Mouse (Mus musculus) lung, postnatal 10 days (tissue): ENCODE measurements around the gene Inhbe.

ENCODE experiments used
- DNase-seq: peaks from one replicate; pipeline ENCODE4 v3.0.0; 2021

The Inhbe gene

DNA sequence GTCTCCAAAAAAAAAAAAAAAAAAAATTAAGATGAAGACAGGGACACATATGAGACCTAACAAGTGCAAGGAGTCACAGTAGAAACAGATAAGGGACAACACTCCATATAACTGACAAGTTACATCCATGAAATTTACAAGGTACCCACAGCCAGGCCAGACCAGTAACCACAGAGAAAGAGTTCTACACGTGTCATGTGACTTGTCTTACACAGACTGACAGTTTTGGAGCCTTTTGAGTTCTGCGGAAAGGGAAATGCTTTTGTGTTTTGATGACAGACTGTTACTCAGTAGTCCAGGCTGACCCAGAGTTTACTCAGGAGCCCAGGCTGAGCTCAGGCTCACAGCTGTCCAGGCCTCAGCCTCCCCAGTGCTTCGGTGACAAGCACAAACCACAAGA is 11.2 kb downstream of the Inhbe start:
- no peak for DNase-seq

DNA sequence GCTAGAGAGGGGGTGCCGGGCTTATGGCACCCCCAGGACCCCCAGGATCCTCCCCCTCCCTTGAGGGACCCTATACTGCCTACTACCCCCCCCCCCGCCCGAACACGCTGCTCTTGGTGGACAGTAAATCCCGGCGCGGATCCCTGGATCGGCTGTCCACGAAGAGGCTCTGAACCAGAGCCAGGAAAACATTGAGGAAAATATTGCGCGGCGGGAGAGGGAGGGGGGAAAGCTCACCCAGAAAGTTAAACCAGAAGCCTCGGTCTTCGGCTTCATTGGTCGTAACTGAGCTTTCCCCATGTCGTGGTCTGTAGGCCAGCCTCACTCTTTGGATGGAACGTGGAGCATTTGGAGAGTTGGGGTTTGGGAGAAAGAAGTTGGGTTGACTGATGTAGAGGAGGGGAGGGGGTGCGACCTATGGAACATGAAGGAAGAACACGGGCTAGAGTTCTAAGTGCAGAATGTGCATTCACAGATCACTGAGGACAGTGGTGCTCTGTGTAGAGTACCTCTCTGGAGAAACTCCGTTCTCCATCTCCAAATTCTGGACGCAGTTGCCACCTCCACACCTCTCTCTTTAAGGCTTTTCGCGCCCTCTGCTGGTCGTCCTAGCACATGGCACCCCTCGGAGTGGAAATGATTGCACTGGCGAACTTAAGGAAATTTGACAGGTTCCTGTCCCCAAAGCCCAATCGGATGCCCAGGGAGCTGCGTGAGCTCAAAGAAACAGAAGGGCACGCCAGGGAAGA is 12.1 kb downstream of the Inhbe start, which contains the start of gene Gli1:
Gene Gli1 (minus strand): TSS at position 84 of the 749 bp plus-strand sequence.
- DNase-seq: peak; percentile 94

DNA sequence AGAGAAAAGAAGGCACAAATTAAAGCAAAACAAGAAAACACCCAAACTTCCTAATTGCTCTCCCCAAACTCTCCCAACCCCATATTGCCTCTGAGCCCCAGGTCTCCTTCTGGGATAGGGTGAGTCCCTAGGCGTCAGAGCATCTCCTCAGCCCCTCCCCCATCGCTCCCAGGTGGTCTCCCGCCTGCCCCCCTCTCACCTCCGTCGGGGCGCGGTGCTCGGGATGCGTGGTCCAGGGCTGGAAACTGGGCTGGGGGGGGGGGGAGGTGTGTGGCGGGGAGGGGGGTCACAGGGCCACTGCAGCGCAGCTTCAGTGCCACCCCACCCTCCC is 12.9 kb downstream of the Inhbe start:
- DNase-seq: no peak

DNA sequence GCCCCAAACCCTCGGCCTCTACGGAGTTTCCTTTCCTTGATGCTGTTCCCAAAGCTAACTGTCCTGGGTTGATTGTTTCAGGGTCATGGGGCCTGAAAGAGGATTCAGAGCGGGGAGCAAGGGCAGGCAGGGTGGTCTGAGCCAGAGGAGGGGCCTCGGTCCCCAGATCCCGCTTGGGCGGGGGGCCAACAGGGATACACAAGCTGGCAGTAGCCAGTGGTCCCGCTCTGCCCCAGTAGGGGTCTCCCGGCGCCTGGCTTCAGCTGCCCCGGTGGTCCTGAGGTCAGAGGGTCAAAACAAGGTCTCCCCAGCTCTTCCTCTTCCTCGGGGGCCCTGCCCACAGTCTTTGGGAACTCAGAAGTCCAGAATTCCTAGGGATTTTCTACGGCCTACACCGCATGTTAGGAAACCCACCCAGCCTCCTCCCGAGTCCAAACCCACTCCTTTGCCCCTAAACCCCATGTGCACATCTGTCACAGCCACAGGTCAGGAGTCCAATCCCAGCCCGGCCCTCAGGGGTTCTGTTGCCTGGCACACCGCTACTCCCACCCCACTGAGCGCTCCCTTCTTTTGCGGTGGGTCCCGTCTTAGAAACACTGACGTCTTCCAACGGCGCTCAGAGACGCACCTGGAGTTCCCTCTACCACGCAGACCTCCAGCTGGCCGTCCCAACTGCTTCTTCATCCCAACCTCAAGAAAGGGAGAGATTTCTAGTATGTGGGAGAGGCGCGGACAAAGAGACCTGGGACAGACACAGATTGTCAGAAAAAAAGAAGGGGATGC is 13.4 kb downstream of the Inhbe start:
- peak; percentile 52 for DNase-seq

DNA sequence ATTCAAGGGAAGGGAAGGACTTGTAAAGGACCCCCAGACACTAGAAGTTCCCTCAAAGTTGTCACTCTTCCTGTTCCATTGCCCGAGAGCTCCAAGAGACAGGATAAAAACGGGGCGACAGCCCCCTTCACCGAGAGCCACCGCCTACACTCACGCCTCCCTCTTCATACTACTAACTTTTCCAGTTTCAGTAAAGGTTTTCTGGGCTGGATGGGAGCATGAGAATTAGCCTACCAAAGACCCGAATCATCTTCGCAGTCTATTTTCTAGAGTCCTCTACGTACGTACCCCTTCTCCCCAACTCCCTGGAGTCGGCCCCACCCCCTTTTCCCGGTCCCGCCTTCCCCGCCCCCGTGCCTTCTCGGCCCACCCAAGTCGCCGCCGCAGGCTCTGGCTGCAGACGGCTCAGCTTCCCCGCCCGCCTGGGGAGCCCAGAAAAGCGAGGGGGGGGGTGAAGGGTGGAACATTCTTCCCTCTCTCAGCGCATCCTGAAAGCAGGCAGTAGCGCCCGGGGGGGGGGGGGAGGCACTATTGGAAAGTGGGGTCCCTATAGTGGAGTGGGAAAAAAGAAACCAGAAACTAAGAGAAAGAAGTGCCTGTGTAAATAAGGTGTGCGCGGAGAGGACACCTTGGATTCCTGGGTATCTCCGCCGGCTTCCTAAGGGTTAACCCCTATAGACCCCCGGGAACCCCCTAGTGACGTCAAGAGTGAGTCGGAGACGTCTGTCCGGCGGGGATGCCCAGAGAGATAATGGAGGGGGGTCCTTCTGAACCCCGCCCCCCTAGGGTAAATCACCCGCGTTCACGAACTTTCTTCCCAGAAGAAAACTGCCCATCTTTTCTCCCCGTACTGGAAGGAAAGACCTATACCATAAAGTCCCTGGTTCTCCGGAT is 14.3 kb downstream of the Inhbe start:
- peak; percentile 80 for DNase-seq

DNA sequence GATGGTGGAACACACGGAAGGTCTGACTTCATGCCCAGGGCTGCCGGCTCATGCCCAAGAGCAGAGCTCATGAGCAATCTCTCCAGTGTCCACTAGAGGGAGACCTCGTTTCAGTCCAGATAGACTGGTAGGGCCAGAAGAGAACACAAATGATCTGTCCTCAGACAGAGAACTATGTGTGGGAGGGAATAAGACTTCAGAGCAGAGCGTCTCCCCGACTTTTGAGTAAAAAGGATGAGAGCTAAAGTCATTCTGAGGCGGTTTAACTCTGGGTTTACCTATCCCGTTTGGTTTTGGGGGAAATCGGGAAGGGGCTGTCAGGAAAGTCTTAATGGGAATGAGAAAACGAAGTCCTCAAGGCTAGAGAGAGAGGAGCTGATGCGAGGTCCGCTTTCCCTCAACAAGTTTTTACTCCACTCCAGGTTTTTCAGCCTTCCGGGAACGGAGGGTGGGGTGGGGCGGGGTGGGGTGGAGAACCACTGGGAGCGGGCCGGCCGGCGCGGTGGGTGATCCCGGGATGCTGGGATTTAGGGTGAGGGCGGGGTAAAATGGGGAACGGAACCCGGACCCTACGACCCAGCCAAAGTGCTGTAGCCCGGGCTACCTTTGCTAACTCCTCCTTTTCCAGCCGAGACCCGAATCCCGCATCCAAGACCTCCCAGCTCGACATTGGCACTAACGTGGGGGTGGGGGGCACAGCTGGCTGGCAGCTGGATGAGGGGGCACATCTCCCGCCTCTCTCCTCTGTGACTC is 15.1 kb downstream of the Inhbe start:
- peak; percentile 94 for DNase-seq

DNA sequence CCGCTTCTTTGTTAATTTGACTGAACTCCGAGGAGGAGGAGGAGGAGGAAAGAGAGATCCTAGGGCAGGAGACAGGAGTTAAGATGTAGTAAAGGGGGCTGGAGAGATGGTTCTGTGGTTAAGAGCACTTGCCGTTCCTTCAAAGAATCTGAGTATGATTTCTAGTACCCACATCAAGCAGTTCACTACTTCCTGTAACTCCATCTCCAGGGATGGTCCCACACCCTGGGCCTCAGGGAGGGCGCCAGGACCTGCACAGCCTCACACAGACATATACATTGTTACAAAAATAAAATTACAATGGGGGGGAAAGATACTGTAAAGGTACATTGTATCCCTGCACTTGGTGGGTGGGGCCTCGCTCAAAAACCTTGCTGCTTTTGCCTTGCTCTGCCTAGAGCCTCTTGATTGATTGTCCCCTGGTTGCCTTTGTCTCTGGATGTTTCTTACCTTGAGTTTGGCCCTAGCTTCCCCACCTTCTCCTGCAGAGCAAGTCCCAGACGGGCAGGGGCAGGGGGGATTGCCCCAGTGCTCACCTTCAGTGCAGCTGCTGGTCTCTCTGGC is 16.6 kb downstream of the Inhbe start:
- DNase-seq: no peak

DNA sequence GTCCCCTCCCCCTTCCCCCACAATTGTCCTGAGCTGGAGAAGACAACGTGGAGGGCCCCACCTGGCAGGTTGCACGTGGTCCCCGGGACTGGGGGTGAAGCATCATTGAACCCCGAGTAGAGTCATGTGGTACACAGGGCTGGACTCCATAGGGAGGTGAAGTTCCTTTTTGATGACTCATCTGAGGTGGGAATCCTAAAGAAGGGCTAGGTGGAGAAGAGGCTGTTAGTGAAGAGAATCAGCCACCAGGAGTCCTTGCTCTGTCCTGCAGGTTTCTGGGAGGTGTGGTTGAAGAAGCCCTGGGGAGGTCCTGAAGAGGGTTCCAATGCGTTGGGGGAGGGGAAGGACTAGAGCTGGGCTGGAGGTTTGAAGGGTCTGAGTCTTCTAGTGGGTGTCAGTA is 17.3 kb downstream of the Inhbe start:
- no peak for DNase-seq

DNA sequence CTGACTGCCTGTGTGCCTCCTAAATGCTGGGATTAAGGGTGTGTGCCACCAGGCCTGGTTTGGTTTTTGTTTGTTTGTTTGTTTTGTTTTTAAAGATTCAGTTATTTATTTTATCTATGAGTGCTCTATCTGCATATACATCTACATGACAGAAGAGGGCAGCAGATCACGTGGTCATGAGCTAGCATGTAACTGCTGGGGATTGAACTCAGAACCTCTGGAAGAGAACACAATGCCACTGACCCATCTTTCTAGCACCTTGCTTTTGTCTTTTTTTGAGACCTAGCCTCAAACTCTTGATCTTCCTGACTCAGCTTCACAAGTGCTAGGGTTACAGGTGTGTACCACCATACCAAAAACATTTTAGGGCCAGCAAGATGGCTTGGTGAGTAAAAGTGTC is 18.9 kb downstream of the Inhbe start:
- no peak for DNase-seq

DNA sequence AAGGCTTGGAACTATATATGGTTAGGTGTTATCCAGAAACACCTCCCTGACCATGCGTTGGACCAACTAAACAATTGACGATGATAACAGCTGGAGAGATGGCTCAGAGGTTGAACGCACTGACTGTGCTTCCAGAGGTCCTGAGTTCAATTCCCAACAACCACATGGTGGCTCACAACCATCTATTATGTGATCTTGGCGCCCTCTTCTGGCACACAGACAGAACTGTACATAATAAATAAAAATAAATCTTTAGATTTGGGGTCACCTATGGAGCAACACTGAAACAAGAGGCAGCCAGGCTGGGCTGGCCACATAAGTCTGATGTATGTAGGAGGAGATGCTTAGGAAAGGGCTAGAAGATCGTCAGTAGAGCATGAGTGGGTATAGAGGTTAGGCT is 21.1 kb downstream of the Inhbe start:
- no peak for DNase-seq

DNA sequence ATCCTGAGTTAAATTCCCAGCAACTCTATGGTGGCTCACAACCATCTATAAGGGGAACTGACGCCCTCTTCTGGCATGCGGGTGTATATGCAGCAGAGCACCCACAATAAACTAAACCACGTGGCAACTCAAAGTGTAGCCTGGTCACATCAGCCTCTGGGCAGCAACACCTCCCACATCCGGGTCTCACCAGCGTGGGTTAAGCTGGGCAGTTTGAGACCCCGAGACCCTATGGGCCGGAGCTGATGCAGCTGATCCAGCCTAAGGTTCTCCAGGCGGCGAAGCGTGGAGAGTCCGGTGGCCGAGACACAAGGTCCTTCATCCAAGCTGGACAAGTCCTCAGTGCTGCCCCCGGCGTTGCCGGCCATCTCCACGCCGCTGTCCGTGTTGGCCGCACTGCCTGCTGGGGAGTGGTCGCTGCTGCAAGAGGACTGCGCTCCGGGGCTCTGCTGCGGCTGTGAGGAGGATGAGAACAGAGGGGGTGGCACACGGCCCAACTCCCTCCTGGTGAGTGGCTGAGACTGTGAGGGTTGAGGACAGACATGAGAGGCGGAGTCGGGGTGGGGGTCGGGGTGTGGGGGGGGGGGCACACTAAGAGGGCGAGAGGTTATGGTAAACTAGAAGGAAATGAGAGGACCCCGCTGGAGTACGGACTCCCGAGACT is 21.9 kb downstream of the Inhbe start:
- DNase-seq: no peak

DNA sequence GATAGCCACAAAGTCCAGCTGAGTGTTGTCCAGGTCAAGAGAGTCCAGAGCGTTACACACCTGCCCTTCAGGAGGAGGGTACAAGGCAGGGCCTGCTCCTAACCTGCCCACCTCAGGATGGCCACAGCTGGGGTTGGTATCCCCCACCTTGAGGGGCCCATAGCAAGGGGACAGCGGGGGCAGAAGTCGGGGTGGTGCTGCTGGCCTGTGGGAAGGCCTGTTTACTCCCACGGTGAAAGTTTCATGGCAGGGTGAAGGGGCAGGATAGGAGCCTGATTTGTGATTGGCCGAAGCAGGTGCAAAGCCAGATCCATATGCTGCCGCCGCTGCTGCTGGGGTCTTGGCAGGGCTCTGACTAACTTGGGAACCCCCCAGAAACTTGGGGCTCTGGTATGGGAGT is 24.0 kb downstream of the Inhbe start:
- no peak for DNase-seq

DNA sequence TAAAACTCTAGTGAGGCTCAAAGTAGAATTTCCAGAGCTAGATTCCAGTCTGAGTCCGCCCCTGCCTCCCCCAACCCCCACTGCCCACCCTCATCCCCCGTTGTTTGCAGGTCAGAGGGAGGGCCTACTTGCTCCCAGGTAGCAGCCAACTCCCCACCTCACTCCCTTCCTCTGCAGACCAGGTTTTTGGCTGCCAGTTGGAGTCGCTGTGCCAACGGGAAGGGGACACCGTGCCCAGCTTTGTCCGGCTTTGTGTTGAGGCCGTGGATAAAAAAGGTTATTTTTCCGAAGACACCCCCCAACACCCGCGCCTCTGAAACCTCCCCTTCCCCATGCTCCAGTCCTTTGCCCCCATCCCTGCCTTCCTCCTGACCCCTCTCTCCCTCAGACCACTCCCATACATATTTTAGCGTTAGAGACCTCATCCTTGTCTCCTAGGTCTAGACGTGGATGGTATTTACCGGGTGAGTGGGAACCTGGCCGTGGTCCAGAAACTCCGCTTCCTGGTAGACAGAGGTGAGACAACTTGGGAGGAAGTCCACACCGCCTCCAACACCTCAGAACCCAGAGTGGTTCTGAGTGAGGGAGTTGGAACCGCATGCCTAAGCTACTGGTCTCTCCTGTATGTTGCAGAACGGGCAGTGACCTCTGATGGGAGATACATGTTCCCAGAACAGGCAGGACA is 26.6 kb downstream of the Inhbe start:
- DNase-seq: no peak

DNA sequence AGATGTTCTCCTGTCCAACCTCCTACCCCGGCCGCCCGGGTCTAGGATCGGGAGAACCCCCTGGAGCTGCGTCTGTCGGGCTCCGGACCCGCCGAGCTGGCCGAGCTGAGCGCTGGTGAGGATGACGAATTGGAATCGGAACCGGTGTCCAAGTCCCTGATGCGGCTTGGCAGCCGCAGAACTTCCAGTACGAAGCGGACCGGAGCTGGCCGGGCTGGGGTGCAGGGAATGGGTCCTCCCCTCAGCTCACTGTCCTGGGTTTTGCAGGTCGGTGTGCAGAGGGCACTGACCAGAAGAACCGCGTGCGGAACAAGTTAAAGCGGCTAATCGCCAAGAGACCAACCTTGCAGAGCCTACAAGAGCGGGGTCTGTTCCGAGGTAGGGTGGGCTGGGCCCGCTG is 27.4 kb downstream of the Inhbe start:
- DNase-seq: peak; percentile 45

DNA sequence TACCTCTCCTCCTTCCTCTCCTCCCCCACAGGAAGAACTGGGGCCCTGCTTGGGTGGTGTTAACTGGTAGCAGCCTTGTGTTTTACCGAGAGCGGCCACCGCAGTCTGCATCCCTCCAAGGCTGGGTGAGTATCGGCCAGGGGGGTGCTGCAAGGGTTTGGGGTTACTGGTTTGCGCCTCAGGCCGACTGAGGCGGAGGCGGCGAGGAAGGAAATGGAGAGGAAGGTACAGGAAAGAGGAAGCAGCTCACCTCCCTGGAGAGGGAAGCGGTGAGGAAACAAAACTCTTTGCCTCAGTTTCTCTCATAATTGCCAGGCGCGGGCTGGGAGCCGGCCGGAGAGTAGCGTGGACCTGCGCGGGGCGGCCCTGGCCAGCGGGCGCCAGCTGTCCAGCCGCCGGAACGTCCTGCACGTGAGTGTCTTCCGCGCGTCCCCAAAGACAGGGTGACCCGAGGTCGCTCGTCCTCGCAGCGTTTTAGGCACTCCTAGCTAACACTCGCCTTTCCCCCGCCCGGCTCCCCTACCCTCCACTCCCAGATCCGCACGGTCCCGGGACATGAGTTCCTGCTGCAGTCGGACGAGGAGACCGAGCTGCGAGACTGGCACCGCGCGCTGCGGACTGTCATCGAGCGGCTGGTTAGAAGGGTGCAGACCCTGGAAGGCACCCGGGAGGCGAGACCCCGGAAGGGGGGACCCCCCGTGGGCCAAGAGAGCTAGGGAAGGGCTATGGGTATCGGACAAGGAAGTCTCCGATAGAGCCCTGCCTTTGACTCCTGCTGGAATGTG is 28.0 kb downstream of the Inhbe start:
- peak; percentile 45 for DNase-seq

DNA sequence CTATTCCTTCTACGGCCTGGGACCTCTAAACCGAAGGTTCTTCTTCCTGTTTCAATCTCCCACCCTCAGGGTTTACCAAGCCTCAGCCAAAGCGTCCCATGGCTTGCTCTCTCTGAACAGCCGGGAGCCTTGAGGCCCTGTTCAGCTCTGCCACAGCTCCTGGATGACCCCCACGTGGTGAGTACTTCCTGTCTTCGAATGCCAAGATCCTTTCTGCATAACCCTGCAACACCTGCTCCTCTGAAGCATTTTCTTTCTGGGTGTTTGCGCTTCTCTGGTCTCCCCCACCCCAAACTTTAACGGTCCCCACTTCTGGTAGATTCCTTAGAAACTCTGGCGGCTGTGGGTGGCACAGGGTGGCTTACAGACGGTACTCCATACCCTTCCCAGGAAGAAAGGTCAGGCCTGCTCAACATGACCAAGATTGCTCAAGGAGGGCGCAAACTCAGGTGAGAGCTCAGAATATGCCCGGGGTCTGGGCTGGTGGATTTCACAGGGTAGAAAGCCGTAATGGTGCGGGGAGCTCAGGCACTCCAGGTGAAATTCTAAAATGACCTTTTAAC is 28.7 kb downstream of the Inhbe start:
- no peak for DNase-seq

DNA sequence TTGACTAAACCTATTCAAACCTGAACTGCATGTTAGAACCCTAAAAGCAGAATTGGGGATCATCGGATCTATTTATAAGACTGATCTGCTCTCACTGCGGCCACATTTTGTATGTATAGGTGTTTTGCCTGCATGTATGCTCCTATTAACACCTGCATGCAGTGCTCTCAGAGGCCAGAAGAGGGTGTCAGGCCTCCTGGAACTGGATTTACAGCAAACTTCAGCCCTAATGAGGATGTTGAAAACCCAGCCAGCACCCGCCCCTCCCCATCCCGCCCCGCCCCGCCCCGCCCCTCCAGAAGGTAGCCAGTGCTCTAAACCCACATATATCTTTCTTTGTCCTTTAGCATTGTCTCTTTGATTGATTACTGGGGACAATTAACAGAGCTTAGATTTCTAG is 29.7 kb downstream of the Inhbe start:
- DNase-seq: peak; percentile 71

DNA sequence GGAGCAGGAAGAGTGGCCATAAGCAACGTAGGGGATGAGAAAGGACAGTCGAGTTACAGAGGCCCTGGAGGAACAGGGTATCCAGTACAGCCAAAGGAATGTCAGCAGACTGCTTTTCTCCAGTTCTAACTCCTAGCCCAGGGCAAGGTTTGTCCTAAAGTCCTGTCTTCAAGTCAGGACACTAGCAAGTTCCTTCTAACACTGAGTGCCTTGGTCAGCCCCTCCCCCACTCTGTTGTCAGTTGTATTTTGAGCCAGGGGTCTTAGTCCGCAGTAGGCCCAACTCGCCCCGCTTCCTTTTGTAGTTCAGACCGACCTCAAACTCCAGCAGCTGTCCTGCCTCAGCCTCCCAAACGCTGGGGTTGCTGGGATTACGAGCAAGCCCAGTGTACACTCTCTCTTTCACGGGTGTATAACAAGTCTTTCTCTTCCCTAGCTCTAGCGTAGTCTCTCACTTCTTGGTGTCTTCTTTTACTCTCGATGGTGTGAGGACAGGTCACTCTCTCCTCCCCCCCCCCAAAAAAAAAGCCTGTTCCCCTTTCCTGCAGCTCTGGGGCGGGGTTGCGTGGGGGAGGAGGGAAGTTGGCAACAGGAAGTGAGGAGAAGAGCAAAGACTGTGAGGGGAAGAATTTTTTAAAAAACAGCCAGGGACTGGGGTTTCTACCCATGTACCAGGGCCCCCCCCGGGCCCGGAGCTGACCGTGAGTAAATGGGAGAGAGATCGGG is 30.9 kb downstream of the Inhbe start:
- DNase-seq: no peak

DNA sequence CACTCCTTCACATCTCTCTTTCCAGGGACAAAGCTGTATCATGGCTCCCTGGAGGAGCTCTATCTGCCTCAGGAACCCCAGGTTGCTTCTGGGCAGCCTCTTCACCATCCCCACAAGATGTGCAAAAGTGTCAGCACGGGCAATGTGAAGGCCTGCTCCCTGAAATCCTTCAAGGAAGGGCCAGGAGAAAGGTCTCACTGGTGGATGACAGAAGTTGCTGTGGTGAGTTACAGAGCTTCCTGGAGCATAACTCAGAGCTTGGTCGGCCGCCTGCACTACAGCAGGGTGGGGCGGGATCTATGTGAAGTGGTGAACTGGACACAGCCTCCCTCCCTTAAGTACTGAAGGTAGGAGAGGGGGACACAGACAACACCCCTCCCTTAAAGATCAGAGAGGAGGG is 31.5 kb downstream of the Inhbe start:
- no peak for DNase-seq
